Mouse (Mus musculus): ENCODE measurements at regions not wholly inside any gene's neighbourhood (a gene's known extent, or its start where the extent isn't known, plus 50 kb on each side); places are given as distances from the start of the nearest gene placed in this dataset.

DNA sequence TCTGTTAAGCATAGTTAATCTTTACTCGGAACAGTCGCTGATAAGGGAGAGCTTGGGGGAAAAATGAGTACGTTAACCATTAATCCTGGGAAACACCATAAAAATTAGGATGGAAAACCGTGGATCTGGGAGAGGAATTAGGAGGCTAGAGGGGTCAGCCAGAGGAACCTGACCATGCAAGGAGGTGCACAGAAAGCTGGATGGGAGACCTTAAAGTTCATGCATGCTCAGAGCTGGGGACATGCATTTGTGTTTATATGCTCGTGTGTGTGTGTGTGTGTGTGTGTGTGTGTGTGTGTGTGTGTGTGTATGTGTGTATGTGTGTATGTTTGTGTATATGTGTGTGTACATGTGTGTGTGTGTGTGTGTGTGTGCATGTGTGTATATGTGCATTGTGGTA, 143.2 kb upstream of the Irf2bp2 start:
- DNase-seq, result no peak

DNA sequence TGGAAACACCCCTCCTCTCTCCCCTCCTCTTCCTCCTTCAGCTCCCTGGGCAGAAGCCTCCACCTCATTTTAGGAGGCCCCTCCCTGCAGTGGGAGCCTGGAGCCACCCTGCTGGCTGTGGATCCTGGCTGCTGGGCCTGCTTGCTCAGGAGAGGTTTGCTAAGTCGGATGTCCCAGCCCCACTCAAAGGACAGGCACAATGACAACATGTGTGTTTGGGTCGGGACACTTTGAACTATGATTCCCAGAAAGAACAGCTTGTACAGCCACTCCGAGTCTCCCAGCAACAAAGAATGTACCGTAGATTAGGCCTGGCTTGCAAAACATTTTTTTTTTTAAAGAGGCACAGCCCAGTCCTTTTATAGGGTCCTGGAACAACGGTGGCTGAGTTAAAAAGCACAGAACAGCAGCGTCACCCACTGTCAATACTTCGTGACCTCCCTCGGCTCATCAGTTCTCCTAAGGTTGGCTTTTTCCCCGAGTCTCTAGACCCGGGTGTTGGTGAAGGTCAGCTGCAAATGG, 142.7 kb upstream of the Irf2bp2 start:
- peak; percentile 83 to 93 for DNase-seq

DNA sequence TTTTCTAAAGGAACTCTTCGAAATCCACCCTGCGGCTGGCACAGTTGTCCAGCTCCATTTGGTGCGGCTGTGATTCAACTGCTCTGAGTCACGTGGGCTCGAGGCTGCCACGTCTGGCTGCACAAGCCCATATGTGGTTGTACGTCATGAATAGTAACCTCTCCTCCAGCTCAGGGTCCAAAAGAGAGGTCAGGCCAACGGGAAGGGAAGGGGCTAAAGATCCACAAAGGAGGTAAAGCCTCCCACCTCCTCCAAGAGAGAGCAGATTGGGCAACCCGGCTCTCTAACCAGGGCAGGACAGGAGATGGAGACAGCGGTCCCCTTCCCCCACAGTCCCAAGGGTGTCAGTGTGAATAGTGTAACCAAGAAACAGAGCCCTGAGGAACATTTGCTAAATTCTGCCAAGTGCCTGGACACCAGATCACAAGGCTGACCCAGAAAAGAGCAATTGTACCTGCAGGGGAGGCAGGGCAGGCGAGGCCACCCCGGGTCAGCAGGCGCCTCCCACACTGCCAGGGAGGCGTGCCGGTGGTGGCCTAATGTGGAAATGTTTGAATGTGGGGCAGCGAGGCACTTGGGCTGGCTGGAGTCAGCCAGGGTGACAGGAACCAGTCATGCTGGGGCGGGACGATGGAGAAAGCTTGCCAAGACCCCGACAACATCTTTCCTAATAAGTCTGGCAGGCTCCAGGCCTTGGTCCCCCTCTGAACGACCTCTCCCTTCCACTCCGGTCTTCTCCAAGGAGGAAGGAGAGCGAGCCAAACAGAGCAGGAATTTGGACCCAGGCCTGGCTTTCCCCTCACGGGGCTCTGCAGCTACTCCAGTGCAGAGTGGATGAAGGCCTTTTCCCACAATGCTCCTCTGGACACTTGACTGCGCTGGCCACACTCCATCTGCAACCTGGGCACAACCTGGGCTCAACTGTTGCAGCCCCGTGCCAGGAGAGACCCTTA, 142.0 kb upstream of the Irf2bp2 start:
- peak; percentile 94 to 97 for DNase-seq

DNA sequence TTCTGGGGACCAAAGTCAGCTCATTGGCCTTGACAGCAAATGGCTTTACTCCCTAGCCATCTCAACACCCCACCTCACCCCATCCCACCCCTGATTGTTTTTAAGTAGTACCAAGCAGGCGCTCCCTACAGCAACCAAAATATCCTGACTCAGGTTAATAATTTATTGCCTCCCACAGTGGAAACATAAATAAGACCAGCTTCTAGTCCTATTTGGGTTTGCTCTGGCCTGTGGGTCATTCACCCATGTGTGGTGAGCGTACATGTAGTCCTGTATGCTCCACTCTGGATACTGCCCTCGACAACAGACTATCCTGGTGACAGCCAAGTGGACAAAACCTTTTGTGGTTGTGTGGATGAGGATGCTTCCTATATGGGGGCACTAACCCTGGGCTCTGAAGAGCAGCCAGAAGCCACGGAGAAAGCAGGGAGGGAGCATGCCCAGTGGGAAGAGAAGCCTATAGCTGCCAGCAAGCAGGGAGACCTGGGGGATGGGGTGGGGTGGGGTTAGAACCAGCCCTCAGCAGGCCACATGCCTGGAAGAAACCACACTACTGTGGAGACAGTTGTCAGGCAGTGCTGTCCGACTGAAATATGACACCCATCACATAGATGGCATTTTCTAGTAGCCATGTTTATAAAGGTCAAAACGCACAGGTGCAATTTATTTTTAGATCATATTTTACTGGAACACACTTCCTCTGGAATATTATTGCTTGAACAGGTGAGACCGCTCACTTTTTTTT, 141.1 kb upstream of the Irf2bp2 start:
- DNase-seq, result peak; percentile 69 to 89

DNA sequence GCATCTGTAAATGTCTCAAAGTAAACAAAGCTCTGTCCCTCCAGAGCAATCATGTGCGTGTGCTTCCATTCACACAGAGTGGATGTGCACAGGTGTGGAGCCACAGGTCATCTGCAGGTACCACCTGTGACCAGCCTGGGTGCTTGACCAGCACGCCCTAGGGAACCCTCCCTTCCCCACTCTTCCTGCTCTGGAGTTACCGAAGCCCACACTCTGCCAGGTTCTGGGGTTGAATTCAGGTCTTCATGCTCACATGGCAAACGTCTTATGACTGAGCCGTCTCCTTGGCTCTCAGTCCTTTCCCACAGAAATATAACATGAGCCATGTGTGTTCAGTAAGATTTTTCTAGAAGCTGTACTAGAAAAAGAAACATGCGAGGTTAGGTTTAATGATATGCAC, 140.0 kb upstream of the Irf2bp2 start:
- DNase-seq, result no peak

DNA sequence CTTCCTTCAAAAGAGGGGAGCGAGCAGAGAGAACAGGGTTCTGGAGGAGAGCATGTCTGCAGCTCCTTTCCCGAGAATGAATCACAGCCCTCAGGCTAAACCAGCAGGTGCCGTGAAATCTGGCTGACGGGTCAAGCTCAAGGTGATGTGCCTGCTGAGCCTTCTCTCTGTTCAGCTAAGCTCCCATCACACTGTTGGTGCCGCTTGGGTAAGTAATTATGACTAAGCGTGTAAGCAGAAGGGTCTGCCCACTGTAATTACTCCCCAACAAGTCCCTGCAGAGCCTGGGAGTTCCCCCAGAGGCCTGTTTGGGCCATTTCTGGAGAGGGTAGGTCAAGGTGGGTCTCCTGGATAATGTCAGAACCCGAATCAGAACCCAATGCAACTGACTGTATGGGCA, 139.5 kb upstream of the Irf2bp2 start:
- DNase-seq, result no peak

DNA sequence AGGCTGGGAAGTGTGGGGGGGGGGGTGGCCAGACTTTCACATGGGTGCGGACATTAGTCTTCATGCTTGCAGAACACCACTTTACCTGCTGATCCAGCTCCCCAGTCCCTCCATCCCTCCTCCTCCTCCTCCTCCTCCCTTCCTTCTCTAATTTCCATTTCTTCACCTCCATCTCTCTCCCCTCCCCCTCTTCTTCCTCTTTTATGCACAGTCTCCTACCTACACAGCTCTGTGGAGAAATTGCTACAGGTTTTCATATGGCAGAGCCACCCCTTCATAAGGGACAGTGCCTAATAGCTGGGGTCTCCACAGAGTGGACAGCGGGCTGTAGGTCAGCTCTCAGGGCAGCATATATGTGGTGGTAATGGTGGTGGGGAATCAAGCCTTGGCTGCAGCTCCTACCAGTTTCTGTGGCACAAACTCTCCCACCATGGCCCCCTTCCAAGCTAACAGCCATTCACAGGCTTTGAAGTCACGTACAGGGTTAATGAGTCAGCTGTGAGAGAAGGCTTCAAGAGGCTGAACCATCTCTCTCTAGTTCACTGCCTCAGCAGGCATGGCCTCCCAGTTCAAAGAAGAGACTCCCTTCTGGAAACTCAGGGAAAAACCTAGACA, 136.3 kb upstream of the Irf2bp2 start:
- no peak for DNase-seq

DNA sequence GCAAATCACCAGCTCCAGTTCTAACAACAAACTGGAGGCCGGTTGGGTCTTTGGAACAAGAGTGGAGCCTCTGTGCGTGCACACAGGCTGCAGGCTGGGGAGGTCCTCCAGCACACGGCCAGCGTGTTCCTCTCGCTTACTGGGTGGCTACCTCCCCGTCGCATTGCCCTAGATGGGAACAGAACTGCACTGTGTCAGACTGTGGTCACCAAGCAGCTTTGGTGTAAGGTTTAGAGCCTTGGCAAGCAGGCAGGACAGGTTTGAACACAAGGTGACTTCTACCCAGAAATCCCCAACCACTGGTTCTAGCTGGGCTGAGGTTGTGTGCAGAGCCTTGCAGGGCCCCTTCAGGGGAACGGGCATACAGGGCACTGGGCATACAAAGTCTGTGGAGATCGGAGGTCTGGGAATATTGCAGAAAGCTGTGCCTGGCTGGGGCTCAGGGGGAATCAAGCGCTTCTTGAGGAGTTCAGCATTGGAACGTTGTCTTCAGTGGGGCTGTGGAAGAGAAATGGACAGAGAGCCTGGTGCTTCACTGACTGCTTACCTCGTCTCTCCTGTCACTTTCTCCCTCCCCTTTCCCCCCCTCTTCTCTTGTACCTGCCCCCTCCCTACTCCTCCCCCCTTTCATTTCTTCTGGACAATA, 135.3 kb upstream of the Irf2bp2 start:
- DNase-seq, result peak in 1 of 2 experiments; percentile 43

DNA sequence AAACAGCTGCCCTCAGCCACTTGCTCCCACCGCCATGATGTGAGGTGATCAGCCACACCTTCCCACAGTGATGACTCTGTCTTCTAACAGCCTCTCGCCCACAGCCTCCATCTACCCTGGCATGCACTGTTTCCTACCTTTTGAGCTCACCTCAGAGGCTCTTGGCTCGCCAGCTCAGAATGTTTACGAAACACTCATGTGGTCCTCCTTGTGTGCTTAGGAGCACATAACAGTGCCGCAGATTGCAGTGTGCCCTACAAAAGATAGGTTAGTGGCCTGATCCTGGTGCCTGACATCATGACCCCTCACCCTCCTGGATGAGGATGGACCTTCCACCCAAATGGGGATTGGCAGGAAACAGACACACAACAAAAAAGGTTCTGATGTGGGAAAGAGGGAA, 134.3 kb upstream of the Irf2bp2 start:
- no peak for DNase-seq

DNA sequence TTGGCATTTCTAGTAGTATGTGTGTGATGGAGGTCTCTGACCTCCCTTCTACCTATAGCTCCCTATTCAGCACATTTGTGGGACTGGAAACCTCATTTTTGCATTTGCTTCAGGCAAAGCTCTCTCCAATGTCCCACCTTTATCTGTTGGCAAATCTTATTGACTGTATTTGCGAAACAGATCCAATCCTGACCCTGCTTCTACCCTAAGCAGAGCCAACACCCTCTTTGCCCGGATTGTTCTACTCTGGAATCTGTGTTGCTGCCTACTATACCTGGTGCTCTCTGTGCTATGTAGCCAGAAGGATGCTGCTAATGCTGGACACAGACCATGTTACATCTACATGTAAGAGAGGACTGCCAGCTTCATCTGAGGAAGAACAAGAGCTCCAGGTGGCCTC, 133.3 kb upstream of the Irf2bp2 start:
- no peak for DNase-seq

DNA sequence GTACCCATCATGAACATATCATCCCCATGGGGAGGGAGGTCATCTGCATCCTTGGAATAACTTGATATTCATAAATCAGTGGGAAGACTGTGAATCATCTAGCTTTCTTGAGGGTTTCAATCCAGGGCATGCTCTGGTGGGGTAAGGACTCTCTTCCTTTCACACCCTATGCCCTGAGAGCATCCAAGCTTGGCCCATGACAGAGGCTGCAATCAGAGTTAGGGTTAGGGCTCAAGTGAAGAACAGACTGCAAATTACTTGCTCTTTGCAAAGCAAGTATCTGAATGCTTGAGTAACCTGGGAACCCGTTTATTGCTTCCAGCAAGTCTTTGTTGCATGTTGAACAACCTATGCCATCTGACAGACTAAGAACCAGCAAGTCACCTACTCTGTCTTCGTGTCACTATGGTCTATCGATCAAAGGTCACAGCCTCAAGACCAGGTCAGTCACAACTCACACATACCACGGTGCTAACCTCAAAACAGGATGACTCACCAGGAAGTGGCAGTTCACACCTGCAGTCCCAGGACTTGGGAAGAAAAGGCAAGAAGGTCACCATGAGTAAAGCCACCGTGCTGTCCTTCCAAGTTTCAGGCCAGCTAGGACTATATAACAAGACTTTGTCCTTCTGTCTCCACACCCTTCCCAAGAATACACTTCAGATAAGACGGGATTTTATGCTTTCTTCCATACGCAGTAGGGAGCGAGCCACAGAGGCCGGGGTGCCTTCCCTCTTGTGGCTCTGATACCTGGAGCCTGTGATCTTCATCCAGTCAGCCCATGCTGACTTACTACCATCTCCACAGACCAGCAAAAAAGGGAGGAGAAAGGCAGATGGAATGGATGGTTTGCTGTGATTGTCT, 129.7 kb upstream of the Irf2bp2 start:
- DNase-seq, result no peak

DNA sequence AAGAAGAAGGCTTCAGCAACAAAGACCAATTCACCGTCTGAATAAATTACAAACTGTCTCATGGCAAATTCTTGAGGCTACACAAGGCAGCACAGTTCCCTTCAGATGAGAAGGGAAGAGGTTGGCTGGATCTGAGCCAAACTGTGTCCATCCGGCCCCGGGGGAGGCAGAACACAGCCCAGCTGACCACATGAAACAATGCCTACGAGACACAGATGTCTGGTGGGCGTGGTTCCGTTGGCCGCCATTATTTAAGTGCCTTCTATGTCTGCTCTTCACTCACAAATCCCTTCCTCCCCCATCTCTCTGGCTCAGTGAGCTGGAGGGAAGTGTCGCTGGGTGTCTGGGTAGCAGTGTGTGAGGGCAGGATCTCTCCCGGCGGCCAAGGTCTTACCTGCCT, 127.8 kb upstream of the Irf2bp2 start:
- DNase-seq, result peak in 1 of 2 experiments; percentile 31

DNA sequence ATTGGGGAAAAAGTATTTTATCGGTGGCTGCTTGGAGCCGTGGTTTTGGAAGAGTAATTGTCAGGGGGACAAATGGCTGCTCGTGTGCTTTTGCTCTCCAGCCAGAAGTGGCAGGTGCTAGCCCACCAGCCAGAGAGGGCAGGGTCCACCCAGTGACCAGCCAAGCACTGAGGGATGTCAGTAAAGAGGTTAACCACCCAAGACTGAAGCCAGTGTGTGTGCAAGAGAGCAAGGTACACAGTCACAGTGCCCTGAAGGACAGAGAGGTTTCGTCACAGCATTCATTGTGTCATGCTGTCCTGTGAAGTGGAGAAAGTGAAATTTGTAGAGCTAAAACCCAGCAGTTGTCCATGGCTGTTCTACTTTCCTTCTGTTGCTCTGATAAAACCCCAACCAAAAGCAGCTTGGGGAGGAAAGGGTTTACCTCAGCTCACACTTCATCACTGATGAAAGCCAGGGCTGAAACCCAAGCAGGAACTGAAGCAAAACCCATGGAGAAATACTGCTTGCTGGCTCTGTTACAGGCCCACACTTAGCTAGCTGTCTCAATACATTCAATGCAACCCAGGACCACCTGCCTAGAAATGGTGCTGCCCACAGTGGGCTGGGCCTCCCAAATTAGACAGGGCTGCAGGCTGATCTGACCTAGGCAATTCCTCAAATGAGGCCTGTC, 126.8 kb upstream of the Irf2bp2 start:
- DNase-seq, result peak; percentile 53 to 65

DNA sequence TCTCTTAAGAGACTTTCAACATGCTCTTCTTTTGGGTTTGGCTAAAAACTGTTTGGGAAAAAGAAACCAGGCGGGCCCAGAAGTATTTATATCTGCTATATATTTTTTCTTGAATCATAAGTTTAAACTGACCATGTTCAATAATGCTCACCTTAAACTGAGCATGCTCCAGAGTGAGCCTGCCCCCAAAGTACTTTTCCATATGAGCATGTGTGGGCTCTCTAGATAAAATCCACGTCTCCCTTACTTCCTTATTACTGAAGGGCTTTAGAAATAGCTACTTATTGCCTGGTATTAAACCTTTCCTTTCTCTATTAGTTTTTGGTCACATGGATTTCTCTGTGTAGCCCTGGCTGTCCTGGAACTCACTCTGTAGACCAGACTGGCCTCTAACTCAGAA, 126.0 kb upstream of the Irf2bp2 start:
- DNase-seq, result no peak

DNA sequence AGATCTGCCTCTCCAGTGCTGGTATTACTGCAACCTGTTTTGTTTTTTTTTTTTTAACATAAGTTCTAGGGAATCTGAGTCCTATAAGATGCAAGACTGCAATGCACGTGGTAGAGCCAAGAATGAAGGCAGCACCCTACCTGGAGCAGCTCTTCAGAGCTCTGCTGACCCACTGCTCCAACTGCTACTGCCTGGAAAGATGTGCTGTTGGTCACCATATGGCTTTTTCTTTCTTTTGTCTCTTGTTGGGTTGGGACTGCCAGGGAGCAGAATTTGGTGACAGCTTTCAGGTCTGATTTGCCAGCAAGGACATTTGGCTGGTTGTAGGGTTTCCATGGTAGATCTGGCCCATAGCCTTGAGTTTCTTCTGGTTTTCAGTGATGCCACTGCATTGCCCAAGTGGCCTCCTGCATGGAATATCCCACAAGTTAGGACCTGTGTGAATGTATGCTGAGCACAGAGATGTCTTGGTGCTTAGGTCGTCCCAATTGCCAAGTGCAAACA, 123.9 kb upstream of the Irf2bp2 start:
- no peak for DNase-seq

DNA sequence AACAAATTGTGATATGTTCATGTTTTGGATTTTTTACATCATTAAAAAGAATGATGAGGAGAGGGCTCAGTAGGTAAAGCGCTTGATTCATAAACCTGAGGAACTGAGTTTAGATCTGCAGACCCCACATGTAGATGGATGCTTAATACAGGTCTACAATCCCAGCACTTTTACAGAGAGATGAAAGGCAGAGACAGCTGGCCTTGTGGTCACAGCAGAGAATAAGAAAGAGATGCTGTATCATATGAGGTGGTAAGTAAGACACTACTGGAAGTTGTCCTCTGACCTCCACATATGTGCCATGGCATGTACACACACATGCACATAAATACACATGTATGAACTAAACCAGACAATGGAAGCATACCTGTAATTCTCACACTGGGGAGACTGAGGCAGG, 121.9 kb upstream of the Irf2bp2 start:
- no peak for DNase-seq

DNA sequence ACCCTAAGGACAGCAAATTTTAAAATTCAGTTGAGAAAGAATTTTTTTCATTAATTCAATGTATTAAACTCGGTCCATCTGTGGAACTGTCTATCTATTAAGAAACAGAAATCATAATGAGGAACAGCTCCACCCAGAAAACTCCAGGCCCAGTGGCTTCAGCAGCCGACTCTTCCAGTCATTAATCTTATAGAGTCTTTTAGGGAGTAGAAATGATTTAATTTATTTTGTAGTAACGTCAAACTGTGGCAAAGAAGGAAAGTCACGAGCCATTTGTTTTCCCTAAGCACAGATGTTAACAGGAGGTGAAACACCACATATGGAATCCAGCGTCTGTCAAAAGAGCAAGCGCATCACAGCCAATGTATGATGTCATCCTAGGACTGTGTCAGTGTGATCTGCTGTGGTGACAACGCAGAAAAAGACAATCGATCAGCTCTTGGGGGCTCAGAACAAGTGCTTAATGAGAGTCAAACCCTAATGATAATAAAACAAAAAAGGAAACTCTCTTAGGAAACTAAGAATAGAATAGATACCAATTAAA, 119.9 kb upstream of the Irf2bp2 start:
- no peak for DNase-seq

DNA sequence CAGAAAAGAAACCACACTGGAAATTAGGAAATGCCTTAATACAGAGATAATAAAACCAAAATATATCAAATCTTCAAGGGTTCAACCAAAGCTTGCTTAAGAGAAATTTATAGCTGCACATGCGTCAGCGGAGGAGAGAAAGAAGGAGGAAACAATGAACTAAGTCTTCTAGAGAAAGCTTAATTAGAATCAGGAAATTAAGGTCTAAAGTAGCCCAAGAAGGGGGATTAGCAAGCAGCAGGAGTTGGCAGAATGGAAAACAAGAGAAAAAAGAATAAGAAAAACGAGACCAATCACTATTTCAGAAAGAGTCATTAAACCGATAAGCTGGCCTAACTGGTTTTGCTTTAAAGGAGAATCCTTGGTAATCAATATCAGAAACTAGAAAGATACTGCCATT, 119.4 kb upstream of the Irf2bp2 start:
- no peak for DNase-seq

DNA sequence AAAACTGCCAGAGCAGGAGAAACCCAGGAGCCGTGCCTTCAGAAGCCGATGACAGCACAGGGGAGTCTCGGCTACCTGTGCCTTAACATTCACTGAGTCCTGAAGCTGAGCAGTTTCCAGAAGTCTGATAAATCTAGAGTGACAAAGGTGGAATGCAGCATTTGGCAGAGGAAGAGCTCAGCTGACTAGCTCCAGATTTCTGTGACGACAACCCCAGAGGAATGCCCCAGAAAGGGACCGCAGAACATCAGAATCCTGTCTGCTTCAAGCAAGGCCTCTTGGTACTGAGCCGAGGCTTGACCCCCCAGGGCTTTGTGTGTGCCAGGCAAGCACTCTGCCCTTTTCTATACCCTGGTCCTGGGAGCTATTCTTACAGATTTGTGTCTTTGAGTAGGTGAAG, 119.0 kb upstream of the Irf2bp2 start:
- DNase-seq, result peak; percentile 30 to 33

DNA sequence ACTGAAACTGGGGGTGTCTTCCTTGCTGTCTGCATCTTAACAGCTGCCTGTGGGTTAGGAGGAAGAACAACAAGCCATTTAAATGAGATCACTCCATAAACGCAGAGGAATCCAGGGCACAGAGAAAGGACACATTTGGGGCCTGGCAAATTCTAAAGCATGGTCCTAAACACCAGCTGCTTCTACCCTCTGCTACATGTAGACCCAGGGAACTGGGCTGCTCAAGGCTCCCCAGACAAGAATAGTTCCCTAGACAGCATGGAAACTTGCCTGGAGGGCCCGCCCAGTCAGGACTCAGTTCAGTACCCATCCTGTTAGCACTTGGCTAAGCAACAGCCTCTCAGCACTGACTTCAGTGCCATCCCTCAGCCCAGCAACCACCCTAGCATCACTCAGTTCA, 115.2 kb upstream of the Irf2bp2 start:
- DNase-seq, result no peak

Measured in kidney, adult 8-10 months (tissue).